Mouse (Mus musculus): ENCODE results near the gene Ptpra. TPM values are rescaled to one million over a fixed set of nuclear protein-coding genes. Genes with fewer than 3 reads are reported as not detected.

The Ptpra gene
- total and polyA plus RNA-seq, 3 experiments = 38.5 to 73.3 (median 40.4) TPM

GRCm38 (mm10) chr2:130577021-130577420 lies 126.9 kb downstream of the Ptpra start:
- H3K27ac ChIP-seq (ENCODE audit: insufficient read depth, low read depth) = no peak overlapping the region
- H3K9ac ChIP-seq (ENCODE audit: insufficient read depth, low read depth) = no peak overlapping the region
- H3K4me1 ChIP-seq (ENCODE audit: control insufficient read depth in 1 of 2, insufficient read depth in 2 of 2) = peaks cover 8 to 9% of the 10 kb centered on the region in 2 experiments
- no peaks in the 10 kb centered on the region for H3K9me3 ChIP-seq (replicated peaks; ENCODE audit: low read length)
- no peak overlapping the region for H3K4me3 ChIP-seq (replicated peaks in 1 of 3; ENCODE audit: low read depth in 2 of 3, low read length in 2 of 3, poor library complexity in 1 of 3)
- TF ChIP-seq JUN (IDR thresholded peaks at IDR 0.05; ENCODE audit: insufficient read depth, low read depth, low read length) = no peak
- no peak for TF ChIP-seq POLR2A (IDR thresholded peaks at IDR 0.05; ENCODE audit: low read depth, low read length)
- no peak for TF ChIP-seq PAX5 (IDR thresholded peaks at IDR 0.05; ENCODE audit: low read length)
- no peak for TF ChIP-seq E2F4 (IDR thresholded peaks at IDR 0.05; ENCODE audit: insufficient replicate concordance, low read depth, low read length)
- TF ChIP-seq USF2 (conservative IDR thresholded peaks at IDR 0.05; ENCODE audit: low read depth, low read length) = no peak
- no peak for TF ChIP-seq KAT2A (IDR thresholded peaks at IDR 0.05; ENCODE audit: insufficient replicate concordance, low read length)
- H3K27me3 ChIP-seq (replicated peaks) = peaks cover 25% of the 10 kb centered on the region
- dilution Hi-C loops (cut with MboI; ENCODE audit: extremely low pct_ligation_motif_present, extremely low pct_unique_long_range_greater_than_20kb, low sequenced_read_pairs) (no loop called here), in situ Hi-C loops (cut with MboI; ENCODE audit: low pct_ligation_motif_present, low pct_unique_long_range_greater_than_20kb, low sequenced_read_pairs) (no loop called here)
- no peaks in the 10 kb centered on the region for H3K79me2 ChIP-seq (replicated peaks; ENCODE audit: control insufficient read depth, extremely low read depth, insufficient read depth, poor library complexity, severe bottlenecking)
- no peaks in the 10 kb centered on the region for H3K36me3 ChIP-seq (replicated peaks in 1 of 2; ENCODE audit: control insufficient read depth in 1 of 2, insufficient read depth in 1 of 2, low read length in 1 of 2)
- no peak for DNase-seq (ENCODE audit: extremely low read depth)
- no peak overlapping the region for H3K4me2 ChIP-seq (ENCODE audit: insufficient read depth, low read depth, poor library complexity, severe bottlenecking)

GRCm38 (mm10) chr2:130577632-130578031 lies 127.6 kb downstream of the Ptpra start:
- H3K36me3 ChIP-seq (replicated peaks in 1 of 2; ENCODE audit: control insufficient read depth in 1 of 2, insufficient read depth in 1 of 2, low read length in 1 of 2) = no peaks in the 10 kb centered on the region
- H3K27ac ChIP-seq (ENCODE audit: insufficient read depth, low read depth) = no peak overlapping the region
- no peak overlapping the region for H3K9ac ChIP-seq (ENCODE audit: insufficient read depth, low read depth)
- no peak overlapping the region for H3K4me2 ChIP-seq (ENCODE audit: insufficient read depth, low read depth, poor library complexity, severe bottlenecking)
- TF ChIP-seq USF1 (IDR thresholded peaks at IDR 0.05; ENCODE audit: low read depth, low read length) = peak; percentile 65
- no peak for TF ChIP-seq ZKSCAN1 (IDR thresholded peaks at IDR 0.05; ENCODE audit: borderline replicate concordance, low read depth, low read length)
- peak; percentile 21; the same call in 1 of the 2 replicates for TF ChIP-seq USF2 (conservative IDR thresholded peaks at IDR 0.05; ENCODE audit: low read depth, low read length)
- TF ChIP-seq BHLHE40 (IDR thresholded peaks at IDR 0.05; ENCODE audit: low read depth, low read length) = peak; percentile 61
- no peak for TF ChIP-seq JUN (IDR thresholded peaks at IDR 0.05; ENCODE audit: insufficient read depth, low read depth, low read length)
- TF ChIP-seq EP300 (IDR thresholded peaks at IDR 0.05; ENCODE audit: low read length) = no peak
- no peak for TF ChIP-seq CHD2 (IDR thresholded peaks at IDR 0.05; ENCODE audit: low read length)
- peaks cover 25% of the 10 kb centered on the region for H3K27me3 ChIP-seq (replicated peaks)
- peaks cover 8 to 9% of the 10 kb centered on the region in 2 experiments for H3K4me1 ChIP-seq (ENCODE audit: control insufficient read depth in 1 of 2, insufficient read depth in 2 of 2)
- no peak for DNase-seq (ENCODE audit: extremely low read depth)
- in situ Hi-C loops (cut with MboI; ENCODE audit: low pct_ligation_motif_present, low pct_unique_long_range_greater_than_20kb, low sequenced_read_pairs) (no loop called here), dilution Hi-C loops (cut with MboI; ENCODE audit: extremely low pct_ligation_motif_present, extremely low pct_unique_long_range_greater_than_20kb, low sequenced_read_pairs) (no loop called here)
- H3K79me2 ChIP-seq (replicated peaks; ENCODE audit: control insufficient read depth, extremely low read depth, insufficient read depth, poor library complexity, severe bottlenecking) = no peaks in the 10 kb centered on the region
- no peaks in the 10 kb centered on the region for H3K9me3 ChIP-seq (replicated peaks; ENCODE audit: low read length)
- no peak overlapping the region for H3K4me3 ChIP-seq (replicated peaks in 1 of 3; ENCODE audit: low read depth in 2 of 3, low read length in 2 of 3, poor library complexity in 1 of 3)

- dilution Hi-C loops (cut with MboI; ENCODE audit: extremely low pct_ligation_motif_present, extremely low pct_unique_long_range_greater_than_20kb, low sequenced_read_pairs) = no loop called here
- no peak overlapping the region for H3K4me2 ChIP-seq (ENCODE audit: insufficient read depth, low read depth, poor library complexity, severe bottlenecking)
- H3K36me3 ChIP-seq (replicated peaks in 1 of 2; ENCODE audit: control insufficient read depth in 1 of 2, insufficient read depth in 1 of 2, low read length in 1 of 2) = no peaks in the 10 kb centered on the region
- in situ Hi-C loops (cut with MboI; ENCODE audit: low pct_ligation_motif_present, low pct_unique_long_range_greater_than_20kb, low sequenced_read_pairs) = no loop called here
- DNase-seq (ENCODE audit: extremely low read depth) = peak; percentile 53
- no peaks in the 10 kb centered on the region for H3K9me3 ChIP-seq (replicated peaks; ENCODE audit: low read length)
- no peak overlapping the region for H3K27ac ChIP-seq (ENCODE audit: insufficient read depth, low read depth)
- H3K4me1 ChIP-seq (ENCODE audit: control insufficient read depth in 1 of 2, insufficient read depth in 2 of 2) = peaks cover 8 to 9% of the 10 kb centered on the region in 2 experiments
- peak; percentile 44 for TF ChIP-seq RAD21 (IDR thresholded peaks at IDR 0.05; ENCODE audit: low read depth, low read length)
- no peak for TF ChIP-seq KAT2A (IDR thresholded peaks at IDR 0.05; ENCODE audit: insufficient replicate concordance, low read length)
- TF ChIP-seq CTCF (conservative IDR thresholded peaks at IDR 0.05 in 1 of 2, IDR thresholded peaks at IDR 0.05 in 1 of 2; ENCODE audit: low read depth in 2 of 2, low read length in 2 of 2) = peak in 1 of 2 experiments; percentile 64; a peak in 2 of 4 replicates
- TF ChIP-seq SMC3 (IDR thresholded peaks at IDR 0.05; ENCODE audit: low read depth, low read length) = peak; percentile 53
- H3K79me2 ChIP-seq (replicated peaks; ENCODE audit: control insufficient read depth, extremely low read depth, insufficient read depth, poor library complexity, severe bottlenecking) = no peaks in the 10 kb centered on the region
- no peak overlapping the region for H3K4me3 ChIP-seq (replicated peaks in 1 of 3; ENCODE audit: low read depth in 2 of 3, low read length in 2 of 3, poor library complexity in 1 of 3)
- peaks cover 25% of the 10 kb centered on the region for H3K27me3 ChIP-seq (replicated peaks)
- H3K9ac ChIP-seq (ENCODE audit: insufficient read depth, low read depth) = no peak overlapping the region
These were observed 128.1 kb downstream of the Ptpra start for GRCm38 (mm10) chr2:130578148-130578547.

Data from CH12.LX (cell line).